ENCODE assay signal across 8 mouse cellular contexts in the genomic region with DNA sequence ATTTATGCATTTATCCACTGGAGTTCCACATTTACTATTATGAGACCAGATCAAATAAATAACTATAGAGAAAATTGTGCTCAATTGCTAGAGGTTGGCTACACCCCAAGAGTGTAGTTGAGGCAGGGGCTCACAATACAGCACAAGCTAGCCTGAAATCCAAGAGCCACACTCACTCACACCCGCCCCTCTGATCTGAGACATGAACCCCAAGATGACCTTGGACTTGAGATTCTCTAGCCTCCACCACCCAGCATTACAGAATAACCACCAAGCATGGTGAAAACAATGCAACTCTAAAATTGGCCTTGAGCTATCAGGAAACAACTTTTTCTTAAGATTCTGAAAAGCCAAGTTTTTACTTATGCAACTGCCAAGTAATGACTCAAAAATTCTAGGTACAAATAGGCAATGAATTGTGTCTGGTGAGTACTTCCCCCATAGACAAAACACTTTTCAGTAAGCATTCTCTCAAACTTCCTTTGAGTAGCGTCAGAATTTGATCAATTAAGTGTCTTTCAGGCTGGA. TPM values are rescaled to one million over a fixed set of nuclear protein-coding genes. Genes with fewer than 3 reads are reported as not detected.
DNase-seq lines count a peak whose midpoint lies in the region; ATAC-seq and TF ChIP-seq lines count a peak whose summit lies in the region.

No protein-coding gene starts in this region.

- H3K4me2 ChIP-seq in embryonic facial prominence, embryonic 15.5 days (replicated peaks), result peak overlapping the region; percentile 62
- peak overlapping the region; percentile 71 for H3K4me2 ChIP-seq in neural tube, embryonic 14.5 days (ENCODE audit: low read depth, low read length)

- no peak for ATAC-seq in embryonic facial prominence, embryonic 15.5 days (ENCODE audit: insufficient number of reproducible peaks, low FRiP score, low TSS enrichment, low read depth)
- ATAC-seq in neural tube, embryonic 14.5 days (ENCODE audit: low read depth), result no peak

- TF ChIP-seq CTCF in layer of hippocampus, adult 2 months (conservative IDR thresholded peaks at IDR 0.05), result no peak

- DNase-seq in layer of hippocampus, adult 2 months (ENCODE audit: low spot score in 2 of 2), result no peak
- no peak for DNase-seq in layer of hippocampus, postnatal 10 days (ENCODE audit: low spot score in 2 of 2)
- DNase-seq in limb, embryonic 10.5 days (ENCODE audit: low spot score), result no peak
- DNase-seq in layer of hippocampus, adult 8-10 months (ENCODE audit: low spot score in 2 of 2), result no peak
- no peak for DNase-seq in gastrocnemius, postnatal 36 days
- DNase-seq in spleen, adult 12 weeks (ENCODE audit: low spot score), result no peak

- H3K9ac ChIP-seq in embryonic facial prominence, embryonic 15.5 days, result no peak overlapping the region; the same call in 1 of the 2 replicates
- peak overlapping the region; percentile 92; the same call in 1 of the 2 replicates for H3K9ac ChIP-seq in neural tube, embryonic 14.5 days (replicated peaks; ENCODE audit: low read depth, low read length)

- WGBS in embryonic facial prominence, embryonic 15.5 days, result 39% methylated on average over 2 of the region's 2 CpGs
- WGBS in limb, embryonic 10.5 days, result 51% methylated on average over 2 of the region's 2 CpGs
- 49% methylated on average over 2 of the region's 2 CpGs for WGBS in neural tube, embryonic 14.5 days

- H3K36me3 ChIP-seq in embryonic facial prominence, embryonic 15.5 days, result peaks cover 30% of the 10 kb centered on the region
- H3K36me3 ChIP-seq in limb, embryonic 10.5 days, result peaks cover 39% of the 10 kb centered on the region
- H3K36me3 ChIP-seq in neural tube, embryonic 14.5 days (ENCODE audit: control insufficient read depth, insufficient read depth, low read length), result peaks cover 24% of the 10 kb centered on the region

- intact Hi-C loops in gastrocnemius, postnatal 36 days (cut with DNase I), result no loop called here

- H3K27ac ChIP-seq in layer of hippocampus, adult 2 months, result no peak overlapping the region; the same call in 1 of the 2 replicates
- H3K27ac ChIP-seq in embryonic facial prominence, embryonic 15.5 days (replicated peaks), result peak overlapping the region; percentile 97
- H3K27ac ChIP-seq in limb, embryonic 10.5 days, result peak overlapping the region; percentile 98
- no peak overlapping the region for H3K27ac ChIP-seq in neural tube, embryonic 14.5 days (ENCODE audit: low read depth, low read length)

- no peaks in the 10 kb centered on the region for H3K9me3 ChIP-seq in embryonic facial prominence, embryonic 15.5 days (replicated peaks)
- H3K9me3 ChIP-seq in limb, embryonic 10.5 days (replicated peaks), result no peaks in the 10 kb centered on the region
- H3K9me3 ChIP-seq in neural tube, embryonic 14.5 days (ENCODE audit: control insufficient read depth, low read length), result no peaks in the 10 kb centered on the region

- peaks cover 43% of the 10 kb centered on the region for H3K4me1 ChIP-seq in embryonic facial prominence, embryonic 15.5 days
- H3K4me1 ChIP-seq in limb, embryonic 10.5 days, result peaks cover 62% of the 10 kb centered on the region
- peaks cover 29% of the 10 kb centered on the region for H3K4me1 ChIP-seq in neural tube, embryonic 14.5 days (ENCODE audit: control insufficient read depth, insufficient read depth, low read length)

- no peaks in the 10 kb centered on the region for H3K27me3 ChIP-seq in embryonic facial prominence, embryonic 15.5 days
- H3K27me3 ChIP-seq in limb, embryonic 10.5 days (ENCODE audit: low read depth, poor library complexity, severe bottlenecking), result no peaks in the 10 kb centered on the region
- H3K27me3 ChIP-seq in neural tube, embryonic 14.5 days (ENCODE audit: control insufficient read depth, insufficient read depth, low read length), result no peaks in the 10 kb centered on the region

- H3K4me3 ChIP-seq in layer of hippocampus, adult 2 months, result peak overlapping the region; percentile 100
- H3K4me3 ChIP-seq in embryonic facial prominence, embryonic 15.5 days (replicated peaks), result peak overlapping the region; percentile 97
- H3K4me3 ChIP-seq in limb, embryonic 10.5 days, result peak overlapping the region; percentile 96
- H3K4me3 ChIP-seq in neural tube, embryonic 14.5 days (ENCODE audit: low read depth, low read length), result peak overlapping the region; percentile 91

RNA-seq across cellular contexts. Expression of a gene that starts 1.5 kb away (rescaled TPM):
- 100 to 1,000 TPM; 747 to 755 TPM for total RNA-seq in layer of hippocampus, adult 2 months (2021)
- total RNA-seq in layer of hippocampus, postnatal 10 days (2021), result 100 to 1,000 TPM; 878 to 942 TPM
- 1,371 and 1,410 TPM in 2 replicates for polyA plus RNA-seq in embryonic facial prominence, embryonic 15.5 days (2015; fragmentation: Nextera tagmentation; extraction: Ambion mirVana)
- polyA plus RNA-seq in limb, embryonic 10.5 days (2016; fragmentation: Nextera tagmentation; extraction: Ambion mirVana), result 1,157 and 1,293 TPM in 2 replicates
- polyA plus RNA-seq in neural tube, embryonic 14.5 days (2014; fragmentation: Nextera tagmentation; extraction: Ambion mirVana), result 906 and 951 TPM in 2 replicates
- total RNA-seq in layer of hippocampus, adult 8-10 months (2022), result 100 to 1,000 TPM; 606 to 878 (median 722) TPM
- total RNA-seq in gastrocnemius, postnatal 36 days (2021), result 100 to 1,000 TPM; 644 to 813 TPM

RNA-seq across cellular contexts. Expression of a gene that starts 5.4 kb away (rescaled TPM):
- 10 to 100 TPM; 21.1 to 24.3 TPM for total RNA-seq in layer of hippocampus, adult 2 months (2021)
- total RNA-seq in layer of hippocampus, postnatal 10 days (2021), result 10 to 100 TPM; 37.0 to 38.8 TPM
- polyA plus RNA-seq in embryonic facial prominence, embryonic 15.5 days (2015; fragmentation: Nextera tagmentation; extraction: Ambion mirVana), result 30.3 and 32.8 TPM in 2 replicates
- polyA plus RNA-seq in limb, embryonic 10.5 days (2016; fragmentation: Nextera tagmentation; extraction: Ambion mirVana), result 10.0 and 13.1 TPM in 2 replicates
- 14.6 and 16.7 TPM in 2 replicates for polyA plus RNA-seq in neural tube, embryonic 14.5 days (2014; fragmentation: Nextera tagmentation; extraction: Ambion mirVana)
- total RNA-seq in layer of hippocampus, adult 8-10 months (2022), result 10 to 100 TPM; 16.6 to 24.8 (median 23.8) TPM
- 1 to 10 TPM in 1 of 2 experiments, under 1 TPM in 1; 0.99 to 1.4 TPM for total RNA-seq in gastrocnemius, postnatal 36 days (2021)

RNA-seq across cellular contexts. Expression of a gene that starts 5.4 kb away (rescaled TPM):
- 1 to 10 TPM; 2.6 to 3.3 TPM for total RNA-seq in layer of hippocampus, adult 2 months (2021)
- 1 to 10 TPM; 6.2 to 6.4 TPM for total RNA-seq in layer of hippocampus, postnatal 10 days (2021)
- polyA plus RNA-seq in embryonic facial prominence, embryonic 15.5 days (2015; fragmentation: Nextera tagmentation; extraction: Ambion mirVana), result 17.3 and 18.4 TPM in 2 replicates
- polyA plus RNA-seq in limb, embryonic 10.5 days (2016; fragmentation: Nextera tagmentation; extraction: Ambion mirVana), result 17.3 and 19.9 TPM in 2 replicates
- 3.9 and 6.1 TPM in 2 replicates for polyA plus RNA-seq in neural tube, embryonic 14.5 days (2014; fragmentation: Nextera tagmentation; extraction: Ambion mirVana)
- total RNA-seq in layer of hippocampus, adult 8-10 months (2022), result 1 to 10 TPM; 3.0 to 3.5 (median 3.3) TPM
- total RNA-seq in gastrocnemius, postnatal 36 days (2021), result under 1 TPM; 0.59 to 0.64 TPM

RNA-seq across cellular contexts. Expression of a gene that starts 6.3 kb away (rescaled TPM):
- 10 to 100 TPM; 33.3 TPM for total RNA-seq in layer of hippocampus, adult 2 months (2021)
- total RNA-seq in layer of hippocampus, postnatal 10 days (2021), result 10 to 100 TPM; 40.9 to 42.2 TPM
- 164 and 171 TPM in 2 replicates for polyA plus RNA-seq in embryonic facial prominence, embryonic 15.5 days (2015; fragmentation: Nextera tagmentation; extraction: Ambion mirVana)
- polyA plus RNA-seq in limb, embryonic 10.5 days (2016; fragmentation: Nextera tagmentation; extraction: Ambion mirVana), result 139 and 141 TPM in 2 replicates
- polyA plus RNA-seq in neural tube, embryonic 14.5 days (2014; fragmentation: Nextera tagmentation; extraction: Ambion mirVana), result 61.5 and 63.9 TPM in 2 replicates
- total RNA-seq in layer of hippocampus, adult 8-10 months (2022), result 10 to 100 TPM; 28.2 to 39.4 (median 36.4) TPM
- total RNA-seq in gastrocnemius, postnatal 36 days (2021), result 1 to 10 TPM; 4.2 to 4.5 TPM

RNA-seq across cellular contexts. Expression of a gene that starts 11.3 kb away (rescaled TPM):
- total RNA-seq in layer of hippocampus, adult 2 months (2021), result 1 to 10 TPM; 3.7 to 5.5 TPM
- 1 to 10 TPM; 4.5 to 5.8 TPM for total RNA-seq in layer of hippocampus, postnatal 10 days (2021)
- polyA plus RNA-seq in embryonic facial prominence, embryonic 15.5 days (2015; fragmentation: Nextera tagmentation; extraction: Ambion mirVana), result 3.1 and 4.7 TPM in 2 replicates
- polyA plus RNA-seq in limb, embryonic 10.5 days (2016; fragmentation: Nextera tagmentation; extraction: Ambion mirVana), result 0.88 and 1.6 TPM in 2 replicates
- 2.8 and 3.5 TPM in 2 replicates for polyA plus RNA-seq in neural tube, embryonic 14.5 days (2014; fragmentation: Nextera tagmentation; extraction: Ambion mirVana)
- 1 to 10 TPM; 3.9 to 5.9 (median 4.9) TPM for total RNA-seq in layer of hippocampus, adult 8-10 months (2022)
- total RNA-seq in gastrocnemius, postnatal 36 days (2021), result under 1 TPM in 1 of 2 experiments, not detected in 1; 0.74 TPM

Comparison
In these comparisons a context has a peak if more than half of its experiments do, and no peak if none do; other contexts are left out.
1. H3K27ac ChIP-seq: peak in embryonic facial prominence, embryonic 15.5 days (single experiment) and limb, embryonic 10.5 days (single experiment); none in layer of hippocampus, adult 2 months (single experiment) and neural tube, embryonic 14.5 days (single experiment).
2. RNA of a gene that starts 5.4 kb away (total RNA-seq): 37.0 to 38.8 TPM in layer of hippocampus, postnatal 10 days, 21.1 to 24.3 TPM in layer of hippocampus, adult 2 months and 16.6 to 24.8 TPM in layer of hippocampus, adult 8-10 months; 0.99 to 1.4 TPM in gastrocnemius, postnatal 36 days; every median in the first group is over 4 times any median in the second.
3. Peak in every context shown above with its lines, with median percentiles within 50 percentile points of each other: H3K4me3 ChIP-seq.